Mouse (Mus musculus) c-Kit-positive CD71-negative TER-119-negative erythroid progenitor cells, embryonic 14.5 days (primary cell): ENCODE data around the gene Sord.
A peak's percentile ranks its signal among the peaks of the same experiment; 100 is the strongest.
"Not testable (repeated sequence)": the region's sequence is repeated elsewhere in the genome, so short reads cannot be mapped to it uniquely, and the experiment has no call there.

Experiments
- DNase-seq: peaks from one replicate; pipeline ENCODE4 v3.0.0-alpha.2; 2013; ENCODE audit warnings: low read depth

The Sord gene

DNA sequence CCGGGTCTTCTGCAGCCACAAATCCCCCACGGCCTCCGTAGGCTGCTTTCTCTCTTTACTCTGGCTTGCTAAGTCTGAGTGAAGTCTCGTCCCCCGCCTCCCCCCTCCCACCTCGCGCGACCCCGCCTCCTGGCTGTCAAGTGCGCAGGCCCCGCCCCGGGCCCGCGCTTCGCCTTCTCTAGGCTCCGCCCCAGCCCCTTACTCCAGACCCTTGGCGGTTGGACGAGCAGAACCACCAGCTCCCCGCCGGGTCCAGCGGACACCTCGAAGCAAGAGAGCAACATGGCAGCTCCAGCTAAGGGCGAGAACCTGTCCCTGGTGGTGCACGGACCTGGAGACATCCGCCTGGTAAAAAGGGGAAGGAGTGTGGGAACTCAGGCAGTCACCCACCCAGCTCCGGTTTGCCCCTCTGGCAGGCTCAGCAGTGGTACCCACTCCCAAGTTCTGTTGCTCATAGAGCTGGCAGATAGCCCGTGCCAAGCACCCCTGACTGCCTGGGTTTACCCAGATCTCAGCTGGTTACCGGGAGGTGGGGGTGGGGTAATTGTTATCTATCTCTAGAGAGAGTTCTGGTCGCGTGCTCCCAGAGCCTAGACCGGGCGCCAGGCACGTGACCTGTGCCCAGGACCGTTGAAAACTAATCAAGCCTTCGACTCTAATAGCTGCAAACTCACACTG, at the start of gene Sord:
Gene Sord, plus strand, starts transcription at position 139 of the 678 bp plus-strand sequence.
- DNase-seq: peak; percentile 53

DNA sequence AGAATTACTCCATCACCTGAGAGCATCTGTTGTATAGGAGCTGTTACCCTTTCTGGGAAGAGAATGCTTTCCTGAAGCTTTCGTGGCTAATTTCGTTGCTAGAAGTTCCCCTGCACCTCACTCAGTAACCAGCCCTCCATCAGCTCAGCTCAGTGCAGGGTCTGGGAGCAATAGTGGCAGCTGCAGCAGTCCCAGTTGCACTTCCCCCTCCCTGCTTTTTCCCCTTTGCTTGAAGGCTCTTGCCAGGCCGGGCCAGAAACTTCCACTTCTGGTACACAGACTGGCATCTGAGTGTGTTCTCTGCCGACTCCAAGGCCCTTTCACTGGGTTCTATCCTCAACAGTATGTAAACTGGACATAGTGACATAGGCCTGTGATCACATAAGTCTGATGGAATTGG, 49.5 kb upstream of the Sord start:
- no peak for DNase-seq

DNA sequence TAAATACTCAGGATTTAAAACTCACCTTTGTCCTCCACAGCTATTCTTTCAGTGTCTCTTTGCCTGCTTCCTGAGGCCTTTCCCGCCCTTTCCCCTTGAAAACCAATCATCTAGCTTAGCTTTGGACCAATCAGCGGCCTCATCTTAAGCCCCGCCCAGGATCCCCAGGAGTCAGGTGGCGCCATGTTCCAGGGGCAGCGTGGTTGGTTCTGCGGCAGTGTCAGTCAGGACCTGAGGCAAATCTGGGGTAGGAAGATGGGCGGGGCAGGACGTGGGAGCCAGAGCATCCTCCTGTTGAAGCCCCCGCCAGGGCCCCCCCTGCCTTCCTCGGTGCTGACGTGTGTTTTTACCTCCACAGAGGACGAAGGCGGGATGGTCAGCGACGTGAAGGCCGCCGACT, 48.4 kb upstream of the Sord start, which contains the start of the genes Patl2 and Terb2:
Gene Patl2, minus strand, starts transcription at position 84 of the 400 bp plus-strand sequence.
Gene Terb2, plus strand, starts transcription at position 167 of the 400 bp plus-strand sequence.
- no peak for DNase-seq

GRCm38 (mm10) chr2:122186751-122187150, 47.8 kb upstream of the Sord start:
- DNase-seq: no peak

GRCm38 (mm10) chr2:122191849-122192248, 42.7 kb upstream of the Sord start:
- DNase-seq: no peak

DNA sequence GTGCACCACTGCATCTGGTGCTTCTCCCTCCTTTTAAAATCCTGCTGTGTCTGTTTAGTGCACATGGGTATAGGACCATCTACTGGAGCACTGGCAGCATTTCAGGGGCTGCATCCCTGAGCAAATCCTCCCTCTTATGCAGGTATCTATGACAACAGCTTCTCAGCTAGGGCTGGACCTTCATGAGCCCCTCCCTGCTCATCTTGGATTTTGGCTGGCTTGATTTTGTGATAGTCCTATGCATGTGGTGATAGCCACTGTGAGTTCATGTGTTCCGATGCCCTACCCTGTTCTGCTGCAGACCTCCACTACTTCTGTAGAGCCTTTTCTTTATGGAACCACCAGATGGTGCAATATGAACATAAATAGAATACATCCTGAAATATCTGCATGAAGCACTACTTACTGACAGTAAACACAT, 40.0 kb upstream of the Sord start:
- DNase-seq: peak; percentile 33

- DNase-seq: no peak
These were observed 33.0 kb upstream of the Sord start for GRCm38 (mm10) chr2:122201501-122201900.

- no peak for DNase-seq
These were observed 28.0 kb upstream of the Sord start for GRCm38 (mm10) chr2:122206440-122207107.

GRCm38 (mm10) chr2:122210534-122211228, 23.9 kb upstream of the Sord start:
- no peak for DNase-seq

GRCm38 (mm10) chr2:122217075-122217474, 17.5 kb upstream of the Sord start:
- DNase-seq: not testable (repeated sequence)

GRCm38 (mm10) chr2:122218234-122218633, 16.3 kb upstream of the Sord start:
- DNase-seq: no peak

GRCm38 (mm10) chr2:122221378-122221777, 13.2 kb upstream of the Sord start:
- DNase-seq: no peak

GRCm38 (mm10) chr2:122221798-122222197, 12.8 kb upstream of the Sord start:
- DNase-seq: no peak

GRCm38 (mm10) chr2:122222272-122222671, 12.3 kb upstream of the Sord start:
- no peak for DNase-seq

- DNase-seq: no peak
These were observed 10.9 kb upstream of the Sord start for GRCm38 (mm10) chr2:122223654-122224053.

DNA sequence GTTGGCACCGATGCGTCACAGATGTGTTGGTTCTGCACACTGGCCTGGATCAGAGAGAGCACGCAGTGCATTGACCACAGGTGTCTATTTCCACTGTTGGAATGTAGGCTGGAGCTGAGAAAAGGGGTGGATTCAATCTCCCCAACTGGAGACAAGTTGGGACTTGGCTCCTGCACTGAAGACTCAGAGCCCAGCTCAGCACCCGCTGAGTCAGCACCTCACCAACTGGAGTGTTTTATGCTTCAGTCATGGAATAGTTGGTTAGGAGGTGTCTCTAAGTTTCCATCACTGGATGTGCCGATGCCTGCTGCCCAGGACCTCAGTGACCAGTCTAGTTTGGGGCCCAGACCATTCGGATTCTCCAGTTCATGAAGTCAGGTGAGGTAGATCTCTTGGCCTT, 4.2 kb upstream of the Sord start:
- no peak for DNase-seq

GRCm38 (mm10) chr2:122231616-122232015, 2.9 kb upstream of the Sord start:
- no peak for DNase-seq

GRCm38 (mm10) chr2:122233341-122233740, 1.2 kb upstream of the Sord start:
- DNase-seq: no peak

DNA sequence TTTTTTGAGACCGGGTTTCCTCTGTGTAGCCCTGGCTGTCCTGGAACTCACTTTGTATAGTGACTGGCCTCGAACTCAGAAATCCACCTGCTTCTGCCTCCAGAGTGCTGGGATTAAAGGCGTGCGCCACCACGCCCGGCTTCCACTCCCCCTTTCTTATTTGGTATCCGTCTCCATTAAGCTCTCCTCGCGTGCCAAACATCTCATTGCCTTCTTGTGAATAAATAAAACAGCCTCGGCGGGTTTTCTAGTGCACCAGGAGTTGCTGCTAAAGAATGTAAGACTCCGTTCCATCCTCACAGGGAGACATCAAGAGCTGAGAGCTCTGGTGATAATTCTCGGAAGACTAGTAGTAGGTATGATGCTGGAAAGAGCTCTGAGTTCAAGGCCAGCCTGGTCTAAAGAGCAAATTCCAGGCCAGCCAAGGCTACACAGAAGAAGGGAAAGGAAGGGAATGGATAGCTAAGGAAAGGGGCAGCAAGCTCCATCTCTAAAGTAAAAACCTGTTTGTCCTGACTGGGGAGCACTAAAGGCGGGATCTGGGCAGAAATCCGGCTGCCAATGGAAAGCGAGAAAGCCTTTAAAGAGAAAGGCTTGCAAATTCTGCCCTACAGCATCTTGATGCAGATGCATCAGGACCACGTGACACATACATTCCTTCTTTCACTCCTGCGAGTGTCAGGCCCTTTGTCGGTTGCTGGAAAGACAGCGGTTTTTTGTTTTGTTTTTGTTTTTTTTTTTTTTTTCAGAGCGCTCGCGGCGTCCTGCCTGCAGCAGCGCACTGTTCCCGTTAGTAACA, 591 bp upstream of the Sord start:
- DNase-seq: no peak

DNA sequence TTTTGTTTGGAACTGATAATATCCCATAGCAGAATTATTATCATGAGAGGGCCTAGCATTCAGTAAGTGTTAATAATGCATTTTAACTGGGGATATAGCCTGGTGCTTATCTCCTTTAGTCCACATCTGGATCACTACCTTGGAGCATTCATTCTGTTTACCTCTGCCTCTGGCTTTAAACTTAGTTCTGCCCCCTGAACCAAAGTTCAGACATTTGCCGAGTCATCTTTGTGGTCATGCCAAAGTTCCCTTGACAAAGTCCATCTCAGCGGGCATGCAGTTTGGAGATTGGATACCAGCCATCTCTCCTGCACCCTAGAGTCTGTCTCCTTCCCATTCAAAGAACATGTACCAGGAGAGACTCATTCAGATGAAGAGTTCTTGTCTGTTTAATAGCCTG, 876 bp downstream of the Sord start:
- no peak for DNase-seq

DNA sequence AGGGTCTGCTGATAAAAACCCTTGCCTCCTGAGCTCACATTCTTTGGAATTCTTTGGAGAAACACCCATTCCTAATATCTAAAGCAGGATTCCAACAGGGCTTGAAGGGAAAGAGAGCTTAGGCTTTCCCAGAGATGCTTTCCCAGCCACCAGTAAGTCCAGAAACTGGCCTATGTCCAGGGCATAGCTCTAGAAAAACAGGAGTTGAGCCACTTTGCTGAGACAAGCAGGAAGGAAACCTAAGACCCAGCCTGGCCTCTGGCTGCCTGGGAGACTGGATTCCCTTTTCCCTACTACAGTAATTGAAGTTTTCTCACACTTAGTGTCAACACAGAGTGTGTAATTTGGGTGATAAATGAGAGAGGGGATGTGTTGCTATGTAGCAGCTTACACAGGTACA, 1.8 kb downstream of the Sord start:
- DNase-seq: no peak

DNA sequence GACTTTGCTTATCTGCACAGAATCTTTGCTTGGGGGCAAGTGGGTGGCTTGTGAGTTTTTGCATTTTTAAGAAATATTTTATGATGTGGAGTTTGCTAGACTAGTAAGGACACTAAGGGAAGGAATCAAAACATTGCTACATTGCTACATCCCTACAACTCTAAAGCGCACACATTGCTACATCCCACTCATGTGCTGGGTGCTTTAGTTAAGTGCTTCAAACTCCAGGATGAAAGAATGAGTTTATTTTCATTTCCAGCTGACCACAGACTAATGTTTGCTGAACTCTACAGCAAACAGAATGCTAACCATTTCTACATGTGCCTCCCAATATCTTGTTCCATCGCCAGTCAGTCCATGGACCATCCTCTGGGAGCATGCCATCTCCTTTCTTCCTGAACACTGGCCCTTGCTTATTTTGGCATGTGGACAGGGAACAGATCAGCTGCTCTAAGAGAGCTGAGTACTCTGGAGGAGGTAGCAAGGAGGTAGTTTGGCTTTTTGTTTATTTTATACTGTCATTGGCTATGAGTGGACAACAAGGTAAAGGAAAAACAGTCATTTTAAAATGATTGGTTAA, 3.4 kb downstream of the Sord start:
- DNase-seq: no peak
